Mouse (Mus musculus) CH12.LX (cell line): ENCODE results near the gene Prim2.

Experiments
- BHLHE40 ChIP-seq: IDR thresholded peaks from 2 replicates; pipeline ENCODE4 v1.6.1; 2011; ENCODE audit warnings: mild to moderate bottlenecking, low read depth, low read length, improper control_type of control experiment
- CTCF ChIP-seq, 2 experiments: IDR thresholded peaks in 1 of 2; conservative IDR thresholded peaks in 1 of 2; 2 replicates each; pipeline ENCODE4 v1.5.1; 2011 to 2012; ENCODE audit warnings: low read depth in 2 of 2, low read length in 2 of 2, improper control_type of control experiment in 1 of 2, inconsistent platforms in 1 of 2, mild to moderate bottlenecking in 1 of 2, moderate library complexity in 1 of 2
- KAT2A ChIP-seq: IDR thresholded peaks from 2 replicates; pipeline ENCODE4 v1.6.1; 2012; ENCODE audit warnings: low read length, improper control_type of control experiment, inconsistent platforms; ENCODE audit not compliant: insufficient replicate concordance
- MAFK ChIP-seq: IDR thresholded peaks from 2 replicates; pipeline ENCODE4 v1.6.1; 2011; ENCODE audit warnings: low read length, improper control_type of control experiment; ENCODE audit not compliant: insufficient replicate concordance
- POLR2A ChIP-seq: IDR thresholded peaks from 2 replicates; pipeline ENCODE4 v1.6.1; 2011; ENCODE audit warnings: low read depth, mild to moderate bottlenecking, improper control_type of control experiment, low read length
- RAD21 ChIP-seq: IDR thresholded peaks from 2 replicates; pipeline ENCODE4 v1.6.1; 2011; ENCODE audit warnings: low read depth, mild to moderate bottlenecking, low read length, improper control_type of control experiment, moderate library complexity
- ZKSCAN1 ChIP-seq: IDR thresholded peaks from 2 replicates; pipeline ENCODE4 v1.6.1; 2012; ENCODE audit warnings: low read depth, inconsistent platforms, low read length, improper control_type of control experiment, borderline replicate concordance
- ZMIZ1 ChIP-seq: IDR thresholded peaks from 2 replicates; pipeline ENCODE4 v1.6.1; 2012; ENCODE audit warnings: low read depth, mild to moderate bottlenecking, inconsistent platforms, low read length, improper control_type of control experiment

DNA sequence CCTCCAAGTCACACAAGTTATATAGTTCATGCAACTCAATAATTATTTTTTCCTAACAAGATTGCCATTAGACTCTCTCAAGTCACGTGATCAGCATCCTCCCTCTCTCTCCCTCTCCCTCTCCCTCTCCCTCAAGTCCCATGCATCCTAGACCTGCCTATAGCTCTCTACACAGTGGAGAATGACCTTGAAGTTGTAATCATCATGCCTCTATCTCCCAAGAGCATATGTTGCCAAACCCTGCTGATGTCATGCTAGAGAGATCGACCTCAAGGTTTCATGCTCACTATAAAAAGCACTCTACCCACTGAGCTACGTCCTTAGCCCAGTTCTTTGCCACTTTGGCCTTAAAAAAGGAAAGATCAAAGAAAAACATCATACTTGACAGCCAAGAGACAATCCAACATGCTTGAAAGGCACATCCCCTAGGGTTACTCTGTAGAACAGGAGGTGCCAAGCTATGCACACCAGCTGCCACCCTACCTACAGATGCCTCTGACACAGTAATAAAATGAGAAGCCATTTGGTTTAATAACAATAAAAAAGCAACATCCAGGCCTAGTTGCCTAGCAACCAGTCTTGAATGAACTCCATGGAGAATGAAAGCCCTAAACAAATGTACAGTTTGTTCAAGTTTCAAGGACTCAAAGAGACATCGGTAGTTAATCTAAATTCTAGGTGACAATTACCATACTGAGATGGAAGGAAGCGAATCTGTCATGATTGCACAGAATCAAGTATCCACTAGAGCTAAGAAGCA is 138.3 kb downstream of the Prim2 start:
- TF ChIP-seq MAFK (no peak), POLR2A (no peak), RAD21 (no peak), ZKSCAN1 (no peak), CTCF (conservative IDR thresholded peaks at IDR 0.05 in 1 of 2, IDR thresholded peaks at IDR 0.05 in 1 of 2; ENCODE audit: low read depth in 2 of 2, low read length in 2 of 2) (no peak), KAT2A (no peak), BHLHE40 (no peak), ZMIZ1 (no peak)
